Mouse (Mus musculus) heart, adult 9 months (tissue): Measurements from ENCODE around the gene Nhlrc3.

Source experiments
- DNase-seq, 2 experiments: peaks; one replicate each; pipeline ENCODE4 v3.0.0; 2022; ENCODE audit warnings: low spot score in 2 of 2

The Nhlrc3 gene

DNA sequence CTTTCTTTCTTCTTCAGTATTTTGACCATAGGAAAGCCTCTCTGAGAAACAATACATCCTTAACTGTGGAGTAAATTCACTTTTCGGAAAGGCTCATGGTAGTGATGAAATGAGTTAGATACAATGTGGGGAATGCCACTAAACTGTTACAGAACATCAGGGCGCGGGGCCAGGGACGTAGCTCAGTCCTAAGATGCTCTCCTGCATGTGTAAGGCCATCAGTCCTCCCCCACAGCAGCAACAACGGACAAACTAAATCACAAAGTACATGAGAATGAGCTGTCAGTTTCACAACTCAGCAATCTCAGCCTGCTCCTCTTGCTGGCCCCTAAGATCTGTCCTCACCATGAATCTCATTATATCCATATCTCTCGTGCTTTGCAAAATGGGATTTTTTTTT is 8.6 kb downstream of the Nhlrc3 start:
- no peak for DNase-seq

GRCm38 (mm10) chr3:53454005-53454404 is 9.1 kb downstream of the Nhlrc3 start:
- no peak for DNase-seq

GRCm38 (mm10) chr3:53453346-53453745 is 9.8 kb downstream of the Nhlrc3 start:
- DNase-seq: no peak

DNA sequence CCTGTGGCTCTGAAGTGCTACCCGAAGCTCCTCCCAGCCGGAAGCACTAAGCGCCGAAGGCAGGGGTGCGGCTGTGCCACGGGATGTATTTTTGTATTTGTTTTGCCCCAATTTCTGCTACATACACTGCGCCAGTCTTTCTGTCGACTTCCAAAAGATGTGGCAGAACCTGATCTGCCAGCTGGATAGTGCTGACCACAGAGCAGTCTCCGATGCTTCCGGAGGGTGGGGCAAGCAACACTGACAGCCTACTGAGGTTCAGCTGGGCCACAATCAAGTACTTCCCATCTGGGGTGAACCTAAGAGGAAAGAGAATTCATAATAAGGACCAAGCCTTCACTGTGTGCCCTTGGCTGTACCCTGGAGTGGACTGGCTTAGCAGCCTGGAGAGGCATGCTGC is 10.8 kb downstream of the Nhlrc3 start:
- no peak for DNase-seq

- DNase-seq: no peak
Measured at GRCm38 (mm10) chr3:53450666-53451065, 12.5 kb downstream of the Nhlrc3 start.

- peak; percentile 41 to 75 for DNase-seq
Measured at GRCm38 (mm10) chr3:53448208-53448607, 14.9 kb downstream of the Nhlrc3 start.

GRCm38 (mm10) chr3:53446801-53447200 is 16.3 kb downstream of the Nhlrc3 start:
- DNase-seq: no peak

- no peak for DNase-seq
Measured at GRCm38 (mm10) chr3:53445540-53445939, 17.6 kb downstream of the Nhlrc3 start.

DNA sequence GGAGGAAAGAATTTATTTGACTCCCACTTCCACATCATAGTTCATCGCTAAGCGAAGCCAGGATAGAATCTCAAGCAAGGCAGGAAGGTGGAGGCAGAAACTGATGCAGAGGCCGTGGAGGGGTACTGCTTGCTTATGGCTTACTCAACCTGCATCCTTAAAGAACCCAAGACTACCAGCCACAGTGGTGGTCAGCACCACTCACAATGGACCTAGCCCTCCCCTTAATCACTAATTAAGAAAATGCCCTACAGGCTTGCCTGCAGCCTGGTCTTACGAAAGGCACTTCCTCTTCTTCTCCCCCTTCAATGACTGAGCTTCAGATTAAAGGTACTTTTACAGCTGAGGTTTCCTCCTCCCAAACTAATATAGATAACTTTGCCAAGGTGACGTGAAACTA is 26.6 kb downstream of the Nhlrc3 start:
- DNase-seq: no peak

DNA sequence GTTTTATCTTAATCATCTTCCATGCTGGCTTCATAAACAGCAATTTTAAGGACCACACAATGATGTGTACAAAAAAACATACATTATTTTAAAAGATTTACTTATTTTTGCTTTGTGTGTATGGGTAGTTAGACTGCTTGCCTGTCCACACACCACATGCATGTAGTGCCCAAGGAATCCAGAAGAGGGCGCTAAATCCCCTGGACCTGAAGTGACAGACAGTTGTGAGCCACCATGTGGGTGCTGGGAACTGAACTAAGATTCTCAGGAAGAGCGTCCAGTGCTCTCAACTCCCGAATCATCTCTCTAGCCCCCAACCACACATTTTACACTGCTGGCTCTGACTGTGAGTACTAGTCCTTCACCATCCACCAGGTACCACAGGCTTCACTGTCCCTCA is 28.5 kb downstream of the Nhlrc3 start:
- no peak for DNase-seq

GRCm38 (mm10) chr3:53423576-53423975 is 39.6 kb downstream of the Nhlrc3 start:
- no peak for DNase-seq

DNA sequence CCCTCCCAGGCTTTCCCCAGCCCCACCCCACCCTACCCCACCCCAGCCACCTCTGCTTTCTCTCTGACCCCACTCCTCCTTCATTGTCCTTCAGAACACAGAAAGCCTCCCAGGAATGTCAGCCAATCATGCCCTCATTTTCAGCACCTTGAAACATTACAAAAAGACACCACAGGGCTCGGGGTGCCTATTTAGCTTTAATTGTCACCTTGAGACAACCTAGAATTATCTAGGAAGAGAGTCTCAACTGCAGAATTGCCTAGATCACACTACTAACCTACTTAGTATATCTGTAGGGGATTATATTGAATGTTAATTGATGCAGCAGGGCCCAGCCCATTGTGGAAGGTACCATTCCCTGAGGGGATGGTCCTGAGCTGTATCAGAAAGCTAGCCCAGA is 40.4 kb downstream of the Nhlrc3 start:
- no peak for DNase-seq

DNA sequence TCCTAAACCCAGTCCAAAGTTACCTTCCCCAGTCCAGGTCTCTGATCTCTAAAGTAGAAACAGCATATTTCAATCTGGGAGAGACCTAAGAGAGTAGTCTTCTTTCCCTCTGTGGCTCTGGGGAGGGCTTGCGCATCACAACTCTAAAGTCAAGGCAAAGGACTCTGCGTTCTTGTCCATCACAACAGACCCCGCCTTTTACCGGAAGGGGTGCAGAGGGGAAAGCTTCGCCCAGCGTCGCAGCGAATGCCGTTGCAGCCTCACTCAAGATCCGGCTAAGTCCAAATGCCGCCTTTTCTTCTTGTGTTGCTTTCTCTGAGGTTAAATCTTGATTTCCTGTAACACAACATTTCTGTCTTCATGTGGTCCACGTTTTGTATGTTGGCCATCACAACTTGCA is 41.5 kb downstream of the Nhlrc3 start:
- DNase-seq: no peak

DNA sequence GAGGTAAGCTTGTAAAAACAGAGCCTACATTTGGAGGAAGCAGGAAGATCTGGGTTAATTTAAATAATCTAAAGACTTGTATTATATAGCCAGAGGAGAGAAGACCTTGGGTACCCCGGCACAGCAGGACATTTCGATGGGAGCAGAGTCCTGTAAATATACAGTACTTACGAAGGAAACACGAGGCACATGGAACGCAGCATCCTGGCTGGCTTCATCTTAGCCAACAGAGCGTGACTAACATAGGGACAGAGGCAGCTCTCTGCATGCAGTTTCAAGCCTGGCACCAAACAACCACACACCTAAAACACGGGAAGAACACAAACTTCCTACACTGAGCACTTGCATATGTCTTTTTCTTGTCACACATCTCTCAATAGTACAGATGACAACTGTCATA is 45.4 kb downstream of the Nhlrc3 start:
- no peak for DNase-seq

- no peak for DNase-seq
Measured at GRCm38 (mm10) chr3:53416036-53416506, 47.1 kb downstream of the Nhlrc3 start.

DNA sequence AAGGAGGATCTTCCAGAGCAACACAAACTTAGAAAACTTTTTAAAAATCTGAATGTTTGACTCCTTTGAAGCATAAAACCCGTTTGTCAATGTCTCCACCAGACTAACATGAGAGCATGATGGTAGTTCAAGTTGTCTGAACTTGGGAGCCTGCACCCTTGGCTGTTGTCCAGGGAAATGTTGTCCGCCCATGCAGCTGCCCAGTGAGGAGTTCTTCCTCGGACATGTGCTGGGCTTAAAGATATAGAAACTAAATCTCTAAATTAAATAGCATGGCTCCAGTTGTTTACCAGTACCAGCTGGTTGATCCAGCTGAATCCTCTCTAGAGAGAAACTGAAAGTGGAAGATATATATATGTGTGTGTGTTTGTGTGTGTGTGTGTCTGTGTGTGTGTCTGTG is 49.2 kb downstream of the Nhlrc3 start:
- no peak for DNase-seq

- no peak for DNase-seq
Measured at GRCm38 (mm10) chr3:53413465-53413864, 49.7 kb downstream of the Nhlrc3 start.

DNA sequence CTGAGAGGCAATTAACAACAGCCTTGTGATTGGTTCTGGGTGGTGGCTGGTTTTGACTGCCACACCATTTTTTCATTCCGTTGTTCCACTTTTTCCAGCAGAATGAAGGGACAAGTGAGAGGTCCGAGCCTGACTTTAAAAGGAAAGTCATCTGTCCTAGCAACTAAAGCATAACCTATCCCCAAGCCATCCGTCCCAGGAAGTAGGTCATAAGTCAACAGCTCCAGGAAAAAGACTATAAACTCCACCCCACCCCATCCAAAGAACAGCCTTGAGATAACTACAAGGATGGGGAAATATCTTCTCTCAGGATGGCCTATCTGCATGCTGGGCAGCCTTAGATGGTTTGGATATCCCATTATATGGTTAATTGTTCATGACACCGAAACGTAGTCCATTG is 50.9 kb downstream of the Nhlrc3 start:
- DNase-seq: no peak

DNA sequence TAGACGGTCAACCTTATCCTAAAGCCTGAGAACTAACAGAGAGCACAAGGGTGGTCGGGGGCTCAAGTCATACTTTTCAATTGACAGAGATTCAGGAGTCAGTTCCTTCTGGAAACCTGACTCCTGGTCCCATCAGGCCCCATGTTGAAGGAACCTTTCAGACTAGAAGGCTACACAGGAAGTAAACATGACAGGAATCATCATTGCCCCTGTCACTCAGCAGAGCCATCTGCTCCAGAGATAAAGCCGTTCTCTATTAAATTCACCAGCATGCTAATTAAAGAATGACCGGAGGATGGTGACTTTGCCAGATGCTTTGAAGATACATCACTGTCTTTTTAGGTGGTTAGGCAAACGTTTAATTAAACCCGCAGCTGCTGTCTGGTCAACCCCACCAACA is 53.1 kb downstream of the Nhlrc3 start:
- DNase-seq: no peak

DNA sequence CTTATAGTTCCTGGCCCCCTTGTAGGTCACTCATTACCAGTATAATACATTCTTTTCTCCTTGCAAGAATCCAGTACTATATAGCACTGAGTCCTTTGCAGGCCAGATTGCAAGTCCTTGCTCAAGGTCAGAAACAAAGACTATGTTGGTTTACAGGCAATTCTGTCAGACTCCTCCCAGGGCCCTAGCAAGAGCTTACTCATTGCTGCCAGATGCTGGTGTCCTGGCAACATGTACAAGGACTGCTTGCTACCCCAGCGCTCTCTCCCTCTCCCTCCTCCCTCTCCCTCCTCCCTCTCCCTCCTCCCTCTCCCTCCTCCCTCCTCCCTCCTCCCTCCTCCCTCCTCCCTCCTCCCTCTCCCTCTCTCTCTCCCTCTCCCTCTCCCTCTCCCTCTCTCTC is 56.0 kb downstream of the Nhlrc3 start:
- no peak for DNase-seq
